ENCODE assay signal across 8 mouse cellular contexts in the genomic region with DNA sequence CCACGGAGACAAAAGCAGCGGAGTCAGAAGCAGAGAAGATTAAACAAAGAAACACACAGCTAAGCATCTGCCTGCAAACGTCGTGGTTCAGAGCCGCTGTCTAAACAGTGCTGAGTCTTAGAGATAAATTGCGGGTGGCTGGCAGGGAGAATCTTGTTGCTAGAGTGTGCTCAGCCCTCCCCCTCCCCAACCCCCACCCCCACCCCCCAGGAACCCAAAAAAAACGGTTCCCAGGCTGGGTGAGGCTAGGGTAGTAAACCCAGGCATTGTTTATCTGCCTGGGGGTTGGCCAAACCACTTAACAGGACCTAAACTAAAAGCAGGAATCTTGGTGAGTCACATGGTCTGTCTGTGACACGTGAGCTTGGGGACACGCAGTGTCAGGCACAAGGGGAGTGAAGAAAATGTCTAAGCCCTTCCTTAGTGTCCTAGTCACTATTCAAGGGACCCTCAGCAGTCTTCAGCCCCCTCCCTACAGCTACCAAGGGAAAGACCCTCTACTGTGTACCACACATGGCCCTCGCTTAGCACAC.
A peak's percentile ranks its signal among the peaks of the same experiment; 100 is the strongest.
DNase-seq lines count a peak whose midpoint lies in the region; ATAC-seq and TF ChIP-seq lines count a peak whose summit lies in the region.
"Had no signal": no experiment of that assay in that cellular context is flagged by ENCODE, and none has a peak within 500 bp of the region (broad histone marks: within the 10 kb centered on the region; RNA-seq: fewer than 3 reads in every experiment).

No protein-coding gene starts in this region.

- no peaks in the 10 kb centered on the region for H3K36me3 ChIP-seq in C2C12 (ENCODE audit: control insufficient read depth, insufficient read depth)
- no peaks in the 10 kb centered on the region for H3K36me3 ChIP-seq in heart, embryonic 14.5 days (ENCODE audit: control insufficient read depth, insufficient read depth, low read length)
- no peaks in the 10 kb centered on the region for H3K36me3 ChIP-seq in lung, postnatal 0 days (ENCODE audit: insufficient read depth, low read length)

- H3K9me3 ChIP-seq in heart, embryonic 14.5 days (ENCODE audit: control insufficient read depth, low read length): no peaks in the 10 kb centered on the region
- no peaks in the 10 kb centered on the region for H3K9me3 ChIP-seq in lung, postnatal 0 days (ENCODE audit: low read length)

- DNase-seq in ES-CJ7 (ENCODE audit: low read depth, low spot score): peak; percentile 42
- peak; percentile 26 for DNase-seq in lung, postnatal 0 days (ENCODE audit: low spot score)
- DNase-seq in left cerebral cortex, postnatal 25 days (ENCODE audit: low spot score in 2 of 2): no peak
- DNase-seq in right cerebral cortex, postnatal 14 days: no peak
- no peak for DNase-seq in gastrocnemius, postnatal 25 days

- H3K4me2 ChIP-seq in heart, embryonic 14.5 days (ENCODE audit: low read length): peak overlapping the region; percentile 20
- no peak overlapping the region for H3K4me2 ChIP-seq in lung, postnatal 0 days (replicated peaks; ENCODE audit: low read depth, low read length)

- no peak overlapping the region for H3K4me3 ChIP-seq in C2C12 (ENCODE audit: insufficient read depth, poor library complexity, severe bottlenecking)
- no peak overlapping the region for H3K4me3 ChIP-seq in heart, embryonic 14.5 days (ENCODE audit: control insufficient read depth in 1 of 2, insufficient read depth in 1 of 2, low read depth in 1 of 2, low read length in 2 of 2)
- no peak overlapping the region for H3K4me3 ChIP-seq in lung, postnatal 0 days (ENCODE audit: low read depth, low read length)
- H3K4me3 ChIP-seq: erythroblast, embryonic 14.5 days had no signal

- H3K79me3 ChIP-seq in C2C12 (ENCODE audit: low read depth): no peaks in the 10 kb centered on the region

- no peak overlapping the region for H3ac ChIP-seq in C2C12 (ENCODE audit: control insufficient read depth, insufficient read length, low read depth)

- no peak overlapping the region for H3K27ac ChIP-seq in heart, embryonic 14.5 days (replicated peaks in 1 of 2; ENCODE audit: control insufficient read depth in 1 of 2, insufficient read depth in 1 of 2, low read depth in 2 of 2, low read length in 2 of 2)
- H3K27ac ChIP-seq in lung, postnatal 0 days (ENCODE audit: low read length): no peak overlapping the region

- peaks cover 9 to 11% of the 10 kb centered on the region in 2 experiments for H3K4me1 ChIP-seq in heart, embryonic 14.5 days (ENCODE audit: control insufficient read depth in 2 of 2, insufficient read depth in 2 of 2, low read length in 2 of 2)
- H3K4me1 ChIP-seq in lung, postnatal 0 days (ENCODE audit: insufficient read depth, low read depth, low read length): no peaks in the 10 kb centered on the region

- H3K9ac ChIP-seq in heart, embryonic 14.5 days (ENCODE audit: low read length): no peak overlapping the region; the same call in 1 of the 2 replicates
- H3K9ac ChIP-seq in lung, postnatal 0 days (replicated peaks; ENCODE audit: low read depth): no peak overlapping the region

- WGBS in heart, embryonic 14.5 days: 15% methylated on average over 10 of the region's 10 CpGs
- 14% methylated on average over 10 of the region's 10 CpGs for whole genome bisulfite sequencing in lung, postnatal 0 days

- TF ChIP-seq EP300 in lung, postnatal 0 days (IDR thresholded peaks at IDR 0.05): no peak

- H3K79me2 ChIP-seq in C2C12 (ENCODE audit: control insufficient read depth, insufficient read depth): no peaks in the 10 kb centered on the region

- peak; percentile 26; the same call in 1 of the 2 replicates for ATAC-seq in heart, embryonic 14.5 days (ENCODE audit: insufficient number of reproducible peaks, insufficient read depth, low FRiP score, low read depth)
- ATAC-seq in lung, postnatal 0 days: peak; percentile 37

- no peaks in the 10 kb centered on the region for H3K27me3 ChIP-seq in C2C12 (ENCODE audit: control insufficient read depth, insufficient read depth, insufficient read length)
- no peaks in the 10 kb centered on the region for H3K27me3 ChIP-seq in heart, embryonic 14.5 days (ENCODE audit: control insufficient read depth, insufficient read depth, low read length)
- no peaks in the 10 kb centered on the region for H3K27me3 ChIP-seq in lung, postnatal 0 days (replicated peaks; ENCODE audit: insufficient read depth, low read length)

- no peak for TF ChIP-seq CTCF in C2C12 (IDR thresholded peaks at IDR 0.05; ENCODE audit: control insufficient read depth, insufficient read depth, insufficient read length)
- TF ChIP-seq CTCF in lung, postnatal 0 days (IDR thresholded peaks at IDR 0.05): no peak

- intact Hi-C loops in left cerebral cortex, postnatal 25 days (cut with DNase I): no loop called here

TF ChIP-seq in C2C12, 6 proteins besides CTCF, POLR2A, EP300 and RAD21:
- TF ChIP-seq MAX (IDR thresholded peaks at IDR 0.05) (no peak), USF1 (IDR thresholded peaks at IDR 0.05; ENCODE audit: low read depth) (peak; percentile 85)

Comparison
In these comparisons a context has a peak if more than half of its experiments do, and no peak if none do; other contexts are left out.
1. DNase-seq: peak in ES-CJ7 (single experiment) and lung, postnatal 0 days (single experiment); none in left cerebral cortex, postnatal 25 days (0 of 2), right cerebral cortex, postnatal 14 days (single experiment) and gastrocnemius, postnatal 25 days (single experiment).